Mouse (Mus musculus) MEL (cell line): ENCODE data around the gene Pea15a. TPM values are rescaled to one million over a fixed set of nuclear protein-coding genes. Genes with fewer than 3 reads are reported as not detected.

Source experiments
- DNase-seq: peaks from one replicate; pipeline ENCODE4 v3.0.0; 2011; ENCODE audit warnings: low read depth, low spot score
- H3K27ac ChIP-seq: 2 replicates; pipeline ENCODE4 v1.5.1; 2012; ENCODE audit warnings: low read depth, mild to moderate bottlenecking, control low read depth, low read length, moderate library complexity; ENCODE audit not compliant: control insufficient read depth
- H3K27me3 ChIP-seq, 2 experiments: fragments of 150-350 bp in 1 of 2; sonication (generic) in 1 of 2; 2 replicates each; pipeline ENCODE4 v1.6.1; 2012; ENCODE audit warnings: low read length in 2 of 2, mild to moderate bottlenecking in 2 of 2, improper control_type of control experiment in 1 of 2, moderate library complexity in 1 of 2; ENCODE audit not compliant: insufficient read depth in 2 of 2, control insufficient read depth in 1 of 2
- H3K36me3 ChIP-seq, 2 experiments: 2 replicates each; pipeline ENCODE4 v1.6.1; 2012 to 2014; ENCODE audit warnings: low read length in 2 of 2, improper control_type of control experiment in 1 of 2, inconsistent platforms in 1 of 2, mild to moderate bottlenecking in 1 of 2; ENCODE audit not compliant: insufficient read depth in 2 of 2, control insufficient read depth in 1 of 2
- H3K4me1 ChIP-seq, 2 experiments: fragments of 150-350 bp in 1 of 2; sonication (generic) in 1 of 2; 2 replicates each; pipeline ENCODE4 v1.6.1; 2012; ENCODE audit warnings: low read length in 2 of 2, improper control_type of control experiment in 1 of 2, mild to moderate bottlenecking in 1 of 2; ENCODE audit not compliant: insufficient read depth in 2 of 2, control insufficient read depth in 1 of 2
- H3K4me3 ChIP-seq, 2 experiments: fragments of 150-350 bp in 1 of 2; sonication (generic) in 1 of 2; 2 replicates each; pipeline ENCODE4 v1.5.1; 2012; ENCODE audit warnings: low read depth in 2 of 2, low read length in 2 of 2, mild to moderate bottlenecking in 2 of 2, moderate library complexity in 2 of 2, control low read depth in 1 of 2, improper control_type of control experiment in 1 of 2; ENCODE audit not compliant: control insufficient read depth in 1 of 2, insufficient read depth in 1 of 2
- H3K79me2 ChIP-seq: 2 replicates; pipeline ENCODE4 v1.6.1; 2012; ENCODE audit warnings: mild to moderate bottlenecking, low read length, moderate library complexity; ENCODE audit not compliant: control insufficient read depth, poor library complexity, insufficient read depth
- H3K9ac ChIP-seq: 2 replicates; pipeline ENCODE4 v1.6.1; 2012; ENCODE audit warnings: low read depth, mild to moderate bottlenecking, control low read depth, low read length, moderate library complexity; ENCODE audit not compliant: control insufficient read depth, poor library complexity, severe bottlenecking
- H3K9me3 ChIP-seq: fragments of 150-350 bp; sonication (generic); replicated peaks from 2 replicates; pipeline ENCODE4 v1.6.1; 2012; ENCODE audit warnings: mild to moderate bottlenecking, low read length, improper control_type of control experiment, moderate library complexity; ENCODE audit not compliant: insufficient read depth
- BHLHE40 ChIP-seq: IDR thresholded peaks from 2 replicates; pipeline ENCODE4 v1.6.1; 2012; ENCODE audit warnings: low read depth, mild to moderate bottlenecking, inconsistent platforms, low read length, improper control_type of control experiment, borderline replicate concordance
- CHD1 ChIP-seq: IDR thresholded peaks from 2 replicates; pipeline ENCODE4 v1.6.1; 2012; ENCODE audit warnings: low read depth, mild to moderate bottlenecking, inconsistent platforms, low read length, improper control_type of control experiment
- CHD2 ChIP-seq: IDR thresholded peaks from 2 replicates; pipeline ENCODE4 v1.6.1; 2011; ENCODE audit warnings: low read length, improper control_type of control experiment
- CTCF ChIP-seq, 3 experiments: IDR thresholded peaks in 2 of 3; conservative IDR thresholded peaks in 1 of 3; 2 replicates each; pipeline ENCODE4 v1.5.1; 2011 to 2012; ENCODE audit warnings: low read length in 3 of 3, low read depth in 2 of 3, mild to moderate bottlenecking in 2 of 3, improper control_type of control experiment in 1 of 3, inconsistent platforms in 1 of 3, mixed read lengths in 1 of 3, moderate library complexity in 1 of 3; ENCODE audit not compliant: control insufficient read depth in 1 of 3, insufficient read depth in 1 of 3, poor library complexity in 1 of 3, severe bottlenecking in 1 of 3
- E2F4 ChIP-seq: IDR thresholded peaks from 2 replicates; pipeline ENCODE4 v1.6.1; 2011; ENCODE audit warnings: low read depth, low read length, improper control_type of control experiment, borderline replicate concordance
- EP300 ChIP-seq, 2 experiments: IDR thresholded peaks; 2 replicates each; pipeline ENCODE4 v1.6.1; 2011; ENCODE audit warnings: improper control_type of control experiment in 2 of 2, low read length in 2 of 2, low read depth in 1 of 2, mild to moderate bottlenecking in 1 of 2
- GABPA ChIP-seq: IDR thresholded peaks from 2 replicates; pipeline ENCODE4 v1.6.1; 2012; ENCODE audit warnings: low read depth, mild to moderate bottlenecking, inconsistent platforms, low read length, improper control_type of control experiment, moderate library complexity
- GATA1 ChIP-seq: IDR thresholded peaks from 2 replicates; pipeline ENCODE4 v1.6.1; 2011; ENCODE audit warnings: low read depth, low read length, improper control_type of control experiment
- JUND ChIP-seq: IDR thresholded peaks from 2 replicates; pipeline ENCODE4 v1.6.1; 2011; ENCODE audit warnings: low read depth, mild to moderate bottlenecking, improper control_type of control experiment, low read length
- MAFK ChIP-seq: IDR thresholded peaks from 2 replicates; pipeline ENCODE4 v1.6.1; 2011; ENCODE audit warnings: low read depth, mild to moderate bottlenecking, low read length, improper control_type of control experiment, borderline replicate concordance
- MAZ ChIP-seq: IDR thresholded peaks from 2 replicates; pipeline ENCODE4 v1.6.1; 2012; ENCODE audit warnings: low read depth, mild to moderate bottlenecking, inconsistent platforms, low read length, improper control_type of control experiment
- MEF2A ChIP-seq: IDR thresholded peaks from 2 replicates; pipeline ENCODE4 v1.6.1; 2014; ENCODE audit warnings: low read depth, mild to moderate bottlenecking, inconsistent platforms, low read length, improper control_type of control experiment; ENCODE audit not compliant: poor library complexity, insufficient replicate concordance, severe bottlenecking; ENCODE audit errors: extremely low read depth
- MYB ChIP-seq: IDR thresholded peaks from 2 replicates; pipeline ENCODE4 v1.6.1; 2011; ENCODE audit warnings: mild to moderate bottlenecking, low read depth, low read length, improper control_type of control experiment
- MYC ChIP-seq: IDR thresholded peaks from 2 replicates; pipeline ENCODE4 v1.6.1; 2011; ENCODE audit warnings: low read depth, mild to moderate bottlenecking, low read length, improper control_type of control experiment, moderate library complexity
- NELFE ChIP-seq: IDR thresholded peaks from 2 replicates; pipeline ENCODE4 v1.6.1; 2011; ENCODE audit warnings: low read depth, low read length, improper control_type of control experiment
- NRF1 ChIP-seq: IDR thresholded peaks from 2 replicates; pipeline ENCODE4 v1.6.1; 2014; ENCODE audit warnings: low read depth, mild to moderate bottlenecking, inconsistent platforms, low read length, improper control_type of control experiment, moderate library complexity; ENCODE audit not compliant: poor library complexity, insufficient read depth, severe bottlenecking
- POLR2AphosphoS2 ChIP-seq: IDR thresholded peaks from 2 replicates; pipeline ENCODE4 v1.6.1; 2011; ENCODE audit warnings: low read length, improper control_type of control experiment
- POLR2AphosphoS5 ChIP-seq: IDR thresholded peaks from 2 replicates; pipeline ENCODE4 v1.6.1; 2012; ENCODE audit warnings: low read depth, borderline replicate concordance, mild to moderate bottlenecking, inconsistent platforms, low read length, moderate library complexity, mixed read lengths
- RAD21 ChIP-seq: IDR thresholded peaks from 2 replicates; pipeline ENCODE4 v1.6.1; 2011; ENCODE audit warnings: mild to moderate bottlenecking, low read depth, low read length, improper control_type of control experiment
- RCOR1 ChIP-seq: IDR thresholded peaks from 2 replicates; pipeline ENCODE4 v1.6.1; 2012; ENCODE audit warnings: low read depth, mild to moderate bottlenecking, inconsistent platforms, low read length, improper control_type of control experiment
- SIN3A ChIP-seq: IDR thresholded peaks from 2 replicates; pipeline ENCODE4 v1.6.1; 2012; ENCODE audit warnings: low read length, improper control_type of control experiment, inconsistent platforms
- TAL1 ChIP-seq: IDR thresholded peaks from 2 replicates; pipeline ENCODE4 v1.6.1; 2012; ENCODE audit warnings: mild to moderate bottlenecking, inconsistent platforms, low read length, moderate library complexity, mixed read lengths
- TCF12 ChIP-seq: IDR thresholded peaks from 2 replicates; pipeline ENCODE4 v1.6.1; 2014; ENCODE audit warnings: low read depth, mild to moderate bottlenecking, inconsistent platforms, low read length, improper control_type of control experiment, moderate library complexity
- UBTF ChIP-seq: IDR thresholded peaks from 2 replicates; pipeline ENCODE4 v1.6.1; 2012; ENCODE audit warnings: low read depth, mild to moderate bottlenecking, inconsistent platforms, low read length, improper control_type of control experiment, moderate library complexity, borderline replicate concordance; ENCODE audit not compliant: insufficient read depth
- USF1 ChIP-seq: IDR thresholded peaks from 2 replicates; pipeline ENCODE4 v1.6.1; 2014; ENCODE audit warnings: low read depth, mild to moderate bottlenecking, inconsistent platforms, low read length, improper control_type of control experiment, moderate library complexity
- USF2 ChIP-seq, 2 experiments: IDR thresholded peaks; 2 replicates each; pipeline ENCODE4 v1.6.1; 2011 to 2012; ENCODE audit warnings: improper control_type of control experiment in 2 of 2, low read length in 2 of 2, borderline replicate concordance in 1 of 2, inconsistent platforms in 1 of 2, low read depth in 1 of 2, mild to moderate bottlenecking in 1 of 2; ENCODE audit not compliant: insufficient read depth in 1 of 2
- ZC3H11A ChIP-seq: IDR thresholded peaks from 2 replicates; pipeline ENCODE4 v1.6.1; 2012; ENCODE audit warnings: low read depth, mild to moderate bottlenecking, inconsistent platforms, low read length, improper control_type of control experiment
- ZKSCAN1 ChIP-seq: IDR thresholded peaks from 2 replicates; pipeline ENCODE4 v1.6.1; 2012; ENCODE audit warnings: low read depth, mild to moderate bottlenecking, inconsistent platforms, low read length, improper control_type of control experiment, moderate library complexity
- ZMIZ1 ChIP-seq: IDR thresholded peaks from 2 replicates; pipeline ENCODE4 v1.6.1; 2012; ENCODE audit warnings: low read depth, mild to moderate bottlenecking, inconsistent platforms, low read length, improper control_type of control experiment, moderate library complexity
- ZNF384 ChIP-seq: IDR thresholded peaks from 2 replicates; pipeline ENCODE4 v1.6.1; 2012; ENCODE audit warnings: low read depth, mild to moderate bottlenecking, inconsistent platforms, low read length, improper control_type of control experiment
- polyA plus RNA-seq, 2 experiments: library from polyadenylated mRNA; stranded (reverse) in 1 of 2; unstranded in 1 of 2; fragments of >175 nt in 1 of 2; fragments of >200 nt in 1 of 2; gene quantifications; 2 replicates each; pipeline versions ENCODE4 v1.2.1 to v1.2.4; 2012; ENCODE audit warnings: low replicate concordance in 2 of 2, low read depth in 1 of 2; ENCODE audit not compliant: insufficient read length in 2 of 2, insufficient read depth in 1 of 2, missing spikeins in 1 of 2
- total RNA-seq: library from RNA; depleted of rRNA; stranded (reverse); fragments of 300-350 nt; gene quantifications from 2 replicates; pipeline ENCODE4 v1.2.3, GENCODE M21; 2012

Gene Pea15a
- total and polyA plus RNA-seq, 3 experiments = 2.4 to 7.5 TPM; not detected in 1

DNA sequence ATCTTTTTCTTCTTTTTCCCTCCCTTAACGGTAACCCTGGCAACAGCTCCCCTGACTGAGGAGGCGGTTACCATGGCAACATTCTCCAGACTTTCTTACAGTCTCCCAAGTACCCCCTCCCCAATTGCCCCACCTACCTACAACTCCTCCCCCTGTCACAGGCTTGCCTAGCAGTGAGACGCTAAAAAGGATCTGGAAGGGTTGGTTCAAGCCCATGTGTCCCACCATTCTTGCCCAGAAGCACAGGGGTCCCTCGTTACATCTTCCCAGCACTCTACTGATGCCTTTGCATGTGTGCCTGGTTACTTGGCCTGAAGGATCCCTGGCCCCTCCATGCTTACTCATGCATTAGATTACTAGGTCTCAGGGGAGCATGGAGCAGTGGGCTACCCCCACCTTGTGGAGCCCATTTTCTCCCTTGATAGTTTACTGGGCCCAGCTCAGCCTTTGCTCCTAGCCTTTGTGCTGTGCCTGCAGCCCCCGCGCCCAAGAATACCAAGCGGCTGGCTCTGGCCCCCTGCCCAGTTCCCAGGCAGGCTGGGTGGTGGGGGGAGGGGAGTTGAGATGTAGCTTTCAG, 5.6 kb downstream of the Pea15a start:
- H3K79me2 ChIP-seq = no peaks in the 10 kb centered on the region
- DNase-seq = no peak
- H3K4me1 ChIP-seq = peaks cover 3% of the 10 kb centered on the region in 2 experiments; a peak in 3 of 4 replicates
- TF ChIP-seq RCOR1 (no peak), USF2 (IDR thresholded peaks at IDR 0.05; ENCODE audit: borderline replicate concordance in 1 of 2, insufficient read depth in 1 of 2, low read depth in 1 of 2, low read length in 2 of 2) (no peak), EP300 (IDR thresholded peaks at IDR 0.05; ENCODE audit: low read depth in 1 of 2, low read length in 2 of 2) (no peak), CHD2 (no peak), E2F4 (no peak), BHLHE40 (no peak), NRF1 (no peak), POLR2AphosphoS2 (no peak), ZMIZ1 (no peak), USF1 (no peak), POLR2AphosphoS5 (no peak), MYC (no peak), MAFK (no peak), MEF2A (no peak), JUND (no peak), GABPA (no peak), MYB (no peak), ZKSCAN1 (no peak), ZC3H11A (no peak)
- no peaks in the 10 kb centered on the region for H3K9me3 ChIP-seq
- H3K27ac ChIP-seq = no peak overlapping the region
- no peak overlapping the region for H3K4me3 ChIP-seq
- no peak overlapping the region for H3K9ac ChIP-seq
- peaks cover 0 to 1% of the 10 kb centered on the region in 2 experiments; a peak in 1 of 4 replicates for H3K36me3 ChIP-seq
- no peaks in the 10 kb centered on the region for H3K27me3 ChIP-seq

DNA sequence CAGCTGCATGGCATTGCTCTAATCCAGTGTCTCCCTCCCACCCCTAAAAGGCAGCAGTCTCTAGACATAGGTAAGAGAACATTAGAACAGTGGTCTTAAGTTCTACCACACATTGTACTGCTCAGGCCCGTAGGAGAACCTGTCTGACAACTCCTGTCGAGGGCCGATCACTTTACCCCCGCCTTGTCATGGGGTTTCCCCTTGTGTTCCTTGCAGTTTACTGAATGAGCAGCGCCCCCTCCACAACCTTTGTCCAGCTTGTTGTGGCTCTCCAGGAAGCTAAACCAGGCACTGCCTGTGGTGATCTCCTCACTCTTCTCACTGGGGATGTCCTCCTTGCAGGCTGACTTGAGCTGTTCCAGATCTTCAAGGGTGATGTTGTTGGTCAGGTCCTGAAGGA, 6.4 kb downstream of the Pea15a start:
- Histone ChIP-seq H3K9me3 (no peaks in the 10 kb centered on the region), H3K4me1 (peaks cover 0 to 3% of the 10 kb centered on the region in 2 experiments; a peak in 2 of 4 replicates), H3K4me3 (no peak overlapping the region), H3K79me2 (no peaks in the 10 kb centered on the region), H3K27me3 (no peaks in the 10 kb centered on the region), H3K27ac (no peak overlapping the region), H3K36me3 (peaks cover 0 to 1% of the 10 kb centered on the region in 2 experiments; a peak in 1 of 4 replicates), H3K9ac (no peak overlapping the region)
- DNase-seq = no peak
- TF ChIP-seq TAL1 = no peak
- no peak for TF ChIP-seq NELFE
- no peak for TF ChIP-seq RAD21
- TF ChIP-seq BHLHE40 = no peak
- no peak for TF ChIP-seq UBTF
- TF ChIP-seq TCF12 = no peak
- no peak for TF ChIP-seq CHD1
- no peak for TF ChIP-seq JUND
- no peak for TF ChIP-seq EP300 (IDR thresholded peaks at IDR 0.05; ENCODE audit: low read depth in 1 of 2, low read length in 2 of 2)
- no peak for TF ChIP-seq GATA1
- no peak for TF ChIP-seq GABPA
- TF ChIP-seq ZC3H11A = no peak
- TF ChIP-seq MAZ = no peak
- TF ChIP-seq ZNF384 = no peak
- TF ChIP-seq POLR2AphosphoS5 = no peak
- no peak for TF ChIP-seq USF2 (IDR thresholded peaks at IDR 0.05; ENCODE audit: borderline replicate concordance in 1 of 2, insufficient read depth in 1 of 2, low read depth in 1 of 2, low read length in 2 of 2)
- no peak for TF ChIP-seq CTCF (IDR thresholded peaks at IDR 0.05 in 2 of 3, conservative IDR thresholded peaks at IDR 0.05 in 1 of 3; ENCODE audit: control insufficient read depth in 1 of 3, insufficient read depth in 1 of 3, low read depth in 2 of 3, low read length in 3 of 3, poor library complexity in 1 of 3, severe bottlenecking in 1 of 3)
- TF ChIP-seq SIN3A = no peak
